Mouse (Mus musculus): Measurements from ENCODE around the gene Sdha. TPM values are rescaled to one million over a fixed set of nuclear protein-coding genes. Genes with fewer than 3 reads are reported as not detected.

Gene Sdha
- polyA plus RNA-seq, 1 experiment, result 96.7 TPM

- Histone ChIP-seq H3K36me3 (ENCODE audit: control insufficient read depth, insufficient read depth, low read length) (peaks cover 40% of the 10 kb centered on the region), H3K27ac (ENCODE audit: insufficient read depth, low read depth, low read length) (peak overlapping the region; percentile 82), H3K4me1 (ENCODE audit: control insufficient read depth, insufficient read depth, insufficient read length, low read length) (peaks cover 7% of the 10 kb centered on the region; the same call in 1 of the 2 replicates), H3K27me3 (ENCODE audit: control insufficient read depth, insufficient read depth, low read length) (no peaks in the 10 kb centered on the region), H3K4me3 (ENCODE audit: low read depth, low read length) (no peak overlapping the region)
- TF ChIP-seq POLR2A (IDR thresholded peaks at IDR 0.05; ENCODE audit: low read depth, low read length) (no peak), CTCF (IDR thresholded peaks at IDR 0.05; ENCODE audit: extremely low read depth, insufficient read length, insufficient replicate concordance, low read depth, low read length) (peak; percentile 37; the same call in 1 of the 2 replicates)
- WGBS, result 61% methylated on average over 10 of the region's 10 CpGs
Measured at GRCm38 (mm10) chr13:74302050-74303037, 47.7 kb downstream of the Sdha start.

GRCm38 (mm10) chr13:74301607-74301984 lies 48.5 kb downstream of the Sdha start:
- Histone ChIP-seq H3K27me3 (ENCODE audit: control insufficient read depth, insufficient read depth, low read length) (no peaks in the 10 kb centered on the region), H3K4me1 (ENCODE audit: control insufficient read depth, insufficient read depth, insufficient read length, low read length) (peaks cover 7% of the 10 kb centered on the region; the same call in 1 of the 2 replicates), H3K27ac (ENCODE audit: insufficient read depth, low read depth, low read length) (peak overlapping the region; percentile 82), H3K36me3 (ENCODE audit: control insufficient read depth, insufficient read depth, low read length) (peaks cover 34% of the 10 kb centered on the region), H3K4me3 (ENCODE audit: low read depth, low read length) (peak overlapping the region; percentile 2; the same call in 1 of the 2 replicates)
- TF ChIP-seq CTCF (IDR thresholded peaks at IDR 0.05; ENCODE audit: extremely low read depth, insufficient read length, insufficient replicate concordance, low read depth, low read length) (no peak), POLR2A (IDR thresholded peaks at IDR 0.05; ENCODE audit: low read depth, low read length) (0 out of 2 replicates have a peak, but pooled peaks have one; percentile 17)
- 30% methylated on average over 6 of the region's 6 CpGs for WGBS

- peak overlapping the region; percentile 80 for H3K27ac ChIP-seq (ENCODE audit: insufficient read depth, low read depth, low read length)
- TF ChIP-seq POLR2A (IDR thresholded peaks at IDR 0.05; ENCODE audit: low read depth, low read length) (no peak), CTCF (IDR thresholded peaks at IDR 0.05; ENCODE audit: extremely low read depth, insufficient read length, insufficient replicate concordance, low read depth, low read length) (peak; percentile 90; the same call in 1 of the 2 replicates)
- WGBS, result 23% methylated on average over 4 of the region's 4 CpGs
- peaks cover 7% of the 10 kb centered on the region; the same call in 1 of the 2 replicates for H3K4me1 ChIP-seq (ENCODE audit: control insufficient read depth, insufficient read depth, insufficient read length, low read length)
- H3K36me3 ChIP-seq (ENCODE audit: control insufficient read depth, insufficient read depth, low read length), result peaks cover 29% of the 10 kb centered on the region
- peak overlapping the region; percentile 2; the same call in 1 of the 2 replicates for H3K4me3 ChIP-seq (ENCODE audit: low read depth, low read length)
- no peaks in the 10 kb centered on the region for H3K27me3 ChIP-seq (ENCODE audit: control insufficient read depth, insufficient read depth, low read length)
Measured at GRCm38 (mm10) chr13:74300925-74301606, 49.0 kb downstream of the Sdha start.

GRCm38 (mm10) chr13:74296376-74296775 lies 53.7 kb downstream of the Sdha start:
- Histone ChIP-seq H3K4me1 (ENCODE audit: control insufficient read depth, insufficient read depth, insufficient read length, low read length) (peaks cover 1% of the 10 kb centered on the region; the same call in 1 of the 2 replicates), H3K4me3 (ENCODE audit: low read depth, low read length) (no peak overlapping the region), H3K27ac (ENCODE audit: insufficient read depth, low read depth, low read length) (no peak overlapping the region), H3K36me3 (ENCODE audit: control insufficient read depth, insufficient read depth, low read length) (no peaks in the 10 kb centered on the region), H3K27me3 (ENCODE audit: control insufficient read depth, insufficient read depth, low read length) (no peaks in the 10 kb centered on the region)
- 72% methylated on average over 7 of the region's 7 CpGs for WGBS
- TF ChIP-seq POLR2A (IDR thresholded peaks at IDR 0.05; ENCODE audit: low read depth, low read length), result no peak
- no peak for TF ChIP-seq CTCF (IDR thresholded peaks at IDR 0.05; ENCODE audit: extremely low read depth, insufficient read length, insufficient replicate concordance, low read depth, low read length)

- WGBS, result 1% methylated on average over 27 of the region's 27 CpGs
- no peaks in the 10 kb centered on the region for H3K36me3 ChIP-seq (ENCODE audit: control insufficient read depth, insufficient read depth, low read length)
- H3K27me3 ChIP-seq (ENCODE audit: control insufficient read depth, insufficient read depth, low read length), result no peaks in the 10 kb centered on the region
- peak within 1 kb of the TSS; percentile 51 for H3K27ac ChIP-seq (ENCODE audit: insufficient read depth, low read depth, low read length)
- TF ChIP-seq POLR2A (IDR thresholded peaks at IDR 0.05; ENCODE audit: low read depth, low read length), result no peak; the same call in 1 of the 2 replicates
- TF ChIP-seq CTCF (IDR thresholded peaks at IDR 0.05; ENCODE audit: extremely low read depth, insufficient read length, insufficient replicate concordance, low read depth, low read length), result peak; percentile 58; the same call in 1 of the 2 replicates
- H3K4me3 ChIP-seq (ENCODE audit: low read depth, low read length), result peak within 1 kb of the TSS; percentile 63
- H3K4me1 ChIP-seq (ENCODE audit: control insufficient read depth, insufficient read depth, insufficient read length, low read length), result no peaks in the 10 kb centered on the region
Measured at GRCm38 (mm10) chr13:74292167-74292566, 57.9 kb downstream of the Sdha start, which contains the start of gene Ahrr. TSS of gene Ahrr (minus strand) at chr13:74292331.

- Histone ChIP-seq H3K4me1 (ENCODE audit: control insufficient read depth, insufficient read depth, insufficient read length, low read length) (no peaks in the 10 kb centered on the region), H3K27me3 (ENCODE audit: control insufficient read depth, insufficient read depth, low read length) (no peaks in the 10 kb centered on the region), H3K36me3 (ENCODE audit: control insufficient read depth, insufficient read depth, low read length) (no peaks in the 10 kb centered on the region), H3K4me3 (ENCODE audit: low read depth, low read length) (no peak overlapping the region), H3K27ac (ENCODE audit: insufficient read depth, low read depth, low read length) (no peak overlapping the region)
- TF ChIP-seq CTCF (IDR thresholded peaks at IDR 0.05; ENCODE audit: extremely low read depth, insufficient read length, insufficient replicate concordance, low read depth, low read length) (no peak), POLR2A (IDR thresholded peaks at IDR 0.05; ENCODE audit: low read depth, low read length) (no peak)
- WGBS, result 74% methylated on average over 5 of the region's 5 CpGs
Measured at GRCm38 (mm10) chr13:74289646-74290045, 60.4 kb downstream of the Sdha start.

Measured in small intestine, adult 2 months (tissue).